Mouse (Mus musculus): ENCODE results near the gene Zfp965.
"Not testable (repeated sequence)": the region's sequence is repeated elsewhere in the genome, so short reads cannot be mapped to it uniquely, and the experiment has no call there.

Zfp965 gene

DNA sequence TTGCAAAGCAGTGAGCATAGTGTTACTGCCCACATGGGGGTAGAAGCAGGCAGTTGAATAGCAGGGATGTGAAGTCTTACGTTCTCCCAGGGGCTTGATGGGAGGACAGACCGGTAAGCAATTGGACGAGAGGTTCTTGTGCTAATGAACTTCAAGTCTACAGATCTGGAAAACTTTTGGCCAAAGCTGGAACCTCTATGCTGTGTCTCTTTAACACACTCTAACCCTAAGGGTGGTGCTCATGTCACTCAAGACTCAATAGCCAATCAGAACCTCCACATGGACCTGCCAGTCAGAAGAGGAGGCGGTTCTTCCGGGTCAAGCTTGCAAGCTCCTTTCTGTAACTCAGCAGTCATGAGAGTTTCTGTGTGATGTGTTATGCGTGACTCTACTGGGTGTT lies at the start of gene Zfp965:
Gene Zfp965 (plus strand): TSS at position 301 of the 400 bp plus-strand sequence.
- DNase-seq: not testable (repeated sequence)

DNA sequence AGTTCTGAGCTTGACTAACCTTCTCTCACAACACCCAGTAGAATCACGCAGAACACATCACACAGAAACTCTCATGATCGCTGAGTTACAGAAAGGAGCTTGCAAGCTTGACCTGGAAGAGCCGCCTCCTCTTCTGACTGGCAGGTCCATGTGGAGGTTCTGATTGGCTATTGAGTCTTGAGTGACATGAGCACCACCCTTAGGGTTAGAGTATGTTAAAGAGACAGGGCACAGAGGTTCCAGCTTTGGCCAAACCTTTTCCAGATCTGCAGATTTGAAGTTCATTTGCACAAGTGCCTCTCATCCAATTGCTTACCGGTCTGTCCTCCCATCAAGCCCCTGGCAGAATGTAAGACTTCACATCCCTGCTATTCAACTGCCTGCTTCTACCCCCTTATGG lies 34.1 kb upstream of the Zfp965 start, which contains the start of gene Gm4724:
Gene Gm4724 (minus strand): TSS at position 101 of the 400 bp plus-strand sequence.
- not testable (repeated sequence) for DNase-seq

Measured in cerebellum, adult 18-20 months (tissue).